Mouse (Mus musculus) c-Kit-negative CD71-positive TER-119-positive erythroid progenitor cells, embryonic 14.5 days (primary cell): ENCODE results near the gene Timp3.
A peak's percentile ranks its signal among the peaks of the same experiment; 100 is the strongest.

ENCODE experiments used
- DNase-seq: peaks from one replicate; pipeline ENCODE4 v3.0.0-alpha.2; 2013; ENCODE audit warnings: low read depth, low spot score

The Timp3 gene

GRCm38 (mm10) chr10:86297307-86297706, 2.9 kb upstream of the Timp3 start:
- DNase-seq, result no peak

GRCm38 (mm10) chr10:86298326-86298725, 1.8 kb upstream of the Timp3 start:
- no peak for DNase-seq

- DNase-seq, result no peak
These were observed 377 bp upstream of the Timp3 start for GRCm38 (mm10) chr10:86299795-86300194.

GRCm38 (mm10) chr10:86301117-86301490, 932 bp downstream of the Timp3 start:
- DNase-seq, result no peak

- no peak for DNase-seq
These were observed 1.6 kb downstream of the Timp3 start for GRCm38 (mm10) chr10:86301593-86302317.

- DNase-seq, result no peak
These were observed 2.1 kb downstream of the Timp3 start for GRCm38 (mm10) chr10:86302318-86302648.

- peak; percentile 8 for DNase-seq
These were observed 2.8 kb downstream of the Timp3 start for GRCm38 (mm10) chr10:86302761-86303494.

- DNase-seq, result no peak
These were observed 3.3 kb downstream of the Timp3 start for GRCm38 (mm10) chr10:86303495-86303876.

GRCm38 (mm10) chr10:86304583-86304982, 4.4 kb downstream of the Timp3 start:
- no peak for DNase-seq

- DNase-seq, result no peak
These were observed 7.1 kb downstream of the Timp3 start for GRCm38 (mm10) chr10:86307235-86307634.

- no peak for DNase-seq
These were observed 10.4 kb downstream of the Timp3 start for GRCm38 (mm10) chr10:86310527-86310926.

GRCm38 (mm10) chr10:86312976-86313375, 12.8 kb downstream of the Timp3 start:
- DNase-seq, result no peak

GRCm38 (mm10) chr10:86313448-86313847, 13.3 kb downstream of the Timp3 start:
- no peak for DNase-seq

- no peak for DNase-seq
These were observed 15.3 kb downstream of the Timp3 start for GRCm38 (mm10) chr10:86315513-86315912.

- DNase-seq, result no peak
These were observed 17.5 kb downstream of the Timp3 start for GRCm38 (mm10) chr10:86317633-86318032.

- no peak for DNase-seq
These were observed 18.5 kb downstream of the Timp3 start for GRCm38 (mm10) chr10:86318552-86319140.

GRCm38 (mm10) chr10:86319526-86319925, 19.4 kb downstream of the Timp3 start:
- no peak for DNase-seq

GRCm38 (mm10) chr10:86320204-86320603, 20.0 kb downstream of the Timp3 start:
- no peak for DNase-seq

GRCm38 (mm10) chr10:86321194-86321593, 21.0 kb downstream of the Timp3 start:
- DNase-seq, result no peak

- no peak for DNase-seq
These were observed 21.8 kb downstream of the Timp3 start for GRCm38 (mm10) chr10:86322006-86322405.

GRCm38 (mm10) chr10:86323275-86323994, 23.3 kb downstream of the Timp3 start:
- no peak for DNase-seq

- no peak for DNase-seq
These were observed 25.1 kb downstream of the Timp3 start for GRCm38 (mm10) chr10:86325272-86325671.
